Comparison of ENCODE assay signal across 10 mouse cellular contexts in the genomic region with DNA sequence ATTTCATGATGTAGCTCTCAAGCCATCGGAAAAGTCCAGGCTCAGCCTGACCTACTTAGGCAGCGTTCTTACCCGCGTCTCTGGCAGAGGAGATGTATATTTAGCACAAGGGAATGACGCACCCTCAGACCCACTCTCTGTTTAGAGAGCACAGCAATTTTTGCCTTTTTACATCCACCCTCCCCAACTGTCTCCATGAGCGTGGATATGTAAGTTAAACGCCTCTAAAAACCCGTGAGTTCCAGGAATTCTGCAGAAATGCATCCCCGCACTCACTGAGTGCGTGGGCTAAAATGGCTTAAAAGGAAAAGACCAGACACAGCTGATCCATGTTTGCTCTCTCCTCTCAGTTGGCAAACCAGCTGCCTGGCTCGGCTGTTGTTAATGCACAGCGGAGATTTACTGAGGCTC.
A peak's percentile ranks its signal among the peaks of the same experiment; 100 is the strongest.
DNase-seq lines count a peak whose midpoint lies in the region; ATAC-seq and TF ChIP-seq lines count a peak whose summit lies in the region.
"Had no signal": no experiment of that assay in that cellular context is flagged by ENCODE, and none has a peak within 500 bp of the region (broad histone marks: within the 10 kb centered on the region; RNA-seq: fewer than 3 reads in every experiment).

No protein-coding gene starts in this region.

- H3K4me3 ChIP-seq in midbrain, postnatal 0 days (ENCODE audit: low read depth, low read length): no peak overlapping the region
- no peak overlapping the region for H3K4me3 ChIP-seq in midbrain, embryonic 13.5 days (replicated peaks)
- H3K4me3 ChIP-seq: embryonic facial prominence, embryonic 12.5 days had no signal

- WGBS in midbrain, postnatal 0 days: 59% methylated on average over 12 of the region's 12 CpGs
- 78% methylated on average over 12 of the region's 12 CpGs for WGBS in midbrain, embryonic 13.5 days

- H3K4me2 ChIP-seq in midbrain, postnatal 0 days (ENCODE audit: low read depth, low read length, poor library complexity, severe bottlenecking): no peak overlapping the region; the same call in 1 of the 2 replicates
- no peak overlapping the region for H3K4me2 ChIP-seq in midbrain, embryonic 13.5 days (replicated peaks)
- H3K4me2 ChIP-seq: embryonic facial prominence, embryonic 12.5 days had no signal

- H3K27ac ChIP-seq in midbrain, postnatal 0 days (ENCODE audit: low read depth, low read length): no peak overlapping the region
- H3K27ac ChIP-seq in midbrain, embryonic 13.5 days: no peak overlapping the region
- H3K27ac ChIP-seq: embryonic facial prominence, embryonic 12.5 days had no signal

- 0 out of 2 replicates have a peak, but pooled peaks have one; percentile 31 for ATAC-seq in midbrain, postnatal 0 days (ENCODE audit: low FRiP score)
- no peak for ATAC-seq in midbrain, embryonic 13.5 days
- ATAC-seq: activated CD4-positive, CD25-positive, alpha-beta regulatory T cell, adult 4 months had no signal

- peak; percentile 1 for DNase-seq in cerebellum, adult 8-10 months
- no peak for DNase-seq in cerebellum, adult 11-12 months
- peak; percentile 17 for DNase-seq in midbrain, postnatal 0 days (ENCODE audit: low spot score)
- peak; percentile 68 to 86 for DNase-seq in left cerebral cortex, postnatal 14 days (ENCODE audit: low spot score in 2 of 2)
- peak; percentile 96 for DNase-seq in telencephalon, adult 2 months (ENCODE audit: low read depth, low spot score)
- no peak for DNase-seq in kidney, postnatal 36 days
- no peak for DNase-seq in urinary bladder, adult 18-20 months (ENCODE audit: low spot score in 2 of 2)

- H3K4me1 ChIP-seq in midbrain, postnatal 0 days (ENCODE audit: insufficient read depth, low read length): no peaks in the 10 kb centered on the region
- H3K4me1 ChIP-seq in midbrain, embryonic 13.5 days (replicated peaks): no peaks in the 10 kb centered on the region
- H3K4me1 ChIP-seq: embryonic facial prominence, embryonic 12.5 days had no signal

- H3K9ac ChIP-seq in midbrain, postnatal 0 days (replicated peaks; ENCODE audit: low read length, poor library complexity, severe bottlenecking): no peak overlapping the region
- no peak overlapping the region for H3K9ac ChIP-seq in midbrain, embryonic 13.5 days (replicated peaks)
- H3K9ac ChIP-seq: embryonic facial prominence, embryonic 12.5 days had no signal

- TF ChIP-seq CTCF in midbrain, postnatal 0 days (IDR thresholded peaks at IDR 0.05): no peak

- H3K9me3 ChIP-seq in midbrain, postnatal 0 days (ENCODE audit: low read length): no peaks in the 10 kb centered on the region
- no peaks in the 10 kb centered on the region for H3K9me3 ChIP-seq in midbrain, embryonic 13.5 days
- H3K9me3 ChIP-seq: embryonic facial prominence, embryonic 12.5 days had no signal

- H3K36me3 ChIP-seq in midbrain, postnatal 0 days (ENCODE audit: insufficient read depth, low read length): no peaks in the 10 kb centered on the region
- no peaks in the 10 kb centered on the region for H3K36me3 ChIP-seq in midbrain, embryonic 13.5 days
- H3K36me3 ChIP-seq: embryonic facial prominence, embryonic 12.5 days had no signal

- intact Hi-C loops in left cerebral cortex, postnatal 14 days (cut with DNase I): no loop called here

- no peaks in the 10 kb centered on the region for H3K27me3 ChIP-seq in midbrain, postnatal 0 days (ENCODE audit: insufficient read depth, low read length)
- no peaks in the 10 kb centered on the region for H3K27me3 ChIP-seq in midbrain, embryonic 13.5 days
- H3K27me3 ChIP-seq: embryonic facial prominence, embryonic 12.5 days had no signal

Comparison
In these comparisons a context has a peak if more than half of its experiments do, and no peak if none do; other contexts are left out.
1. DNase-seq: peak in cerebellum, adult 8-10 months (single experiment), midbrain, postnatal 0 days (single experiment), left cerebral cortex, postnatal 14 days (2 of 2) and telencephalon, adult 2 months (single experiment); none in cerebellum, adult 11-12 months (single experiment), kidney, postnatal 36 days (0 of 2) and urinary bladder, adult 18-20 months (0 of 2).